Mouse (Mus musculus): ENCODE results near the gene Lrrc75b. TPM values are rescaled to one million over a fixed set of nuclear protein-coding genes. Genes with fewer than 3 reads are reported as not detected.
"Not testable (repeated sequence)": the region's sequence is repeated elsewhere in the genome, so short reads cannot be mapped to it uniquely, and the experiment has no call there.

Lrrc75b gene
- total RNA-seq, 2 experiments from 2014 or later: 9.0 to 9.7 TPM

DNA sequence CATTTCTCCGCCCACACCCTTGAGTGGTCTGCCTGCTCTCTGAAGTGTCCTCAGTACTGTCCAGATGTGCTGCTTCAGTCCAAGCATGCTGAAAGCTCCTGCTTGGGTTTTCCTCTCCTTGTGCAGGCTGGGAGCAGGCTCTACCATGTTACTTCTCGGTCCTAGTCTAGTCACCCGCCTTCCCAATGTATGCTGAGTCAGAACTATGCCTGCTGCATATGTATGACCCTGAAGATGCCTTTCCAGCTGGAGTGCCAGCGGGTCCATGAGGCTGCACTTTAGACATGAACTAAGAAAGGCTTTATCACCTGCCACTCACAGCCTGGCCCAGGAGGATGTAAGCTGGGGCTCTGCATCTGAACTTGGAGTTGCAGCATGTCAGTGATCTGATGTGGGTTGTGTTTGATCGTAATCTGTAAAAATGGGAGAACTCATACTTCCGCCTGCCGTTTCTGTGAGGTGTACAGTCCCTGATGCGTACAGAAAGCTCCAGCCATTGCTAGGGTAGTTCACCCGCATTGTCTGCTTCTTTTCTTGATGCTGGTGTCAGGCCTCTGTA lies 28.5 kb downstream of the Lrrc75b start:
- DNase-seq: no peak

DNA sequence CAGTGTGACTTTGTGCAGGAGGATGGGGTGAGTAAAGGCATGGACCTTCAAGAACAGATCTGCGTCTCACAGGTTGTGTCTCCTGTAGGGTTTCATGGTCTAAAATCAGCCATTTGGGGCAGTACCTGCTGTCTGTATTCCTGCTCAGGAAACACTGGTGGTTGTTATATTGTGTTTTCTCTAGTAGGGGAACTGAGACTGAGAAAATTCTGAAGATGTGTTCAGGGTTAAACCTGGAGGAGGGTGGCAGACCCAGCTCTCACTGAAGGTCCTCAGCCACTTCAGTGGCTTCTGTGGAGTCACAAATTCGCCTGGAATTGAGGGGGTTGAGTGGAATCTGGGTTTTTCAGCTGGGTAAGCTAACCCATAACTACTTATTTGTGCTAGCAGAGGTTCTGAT lies 29.8 kb downstream of the Lrrc75b start:
- no peak for DNase-seq

DNA sequence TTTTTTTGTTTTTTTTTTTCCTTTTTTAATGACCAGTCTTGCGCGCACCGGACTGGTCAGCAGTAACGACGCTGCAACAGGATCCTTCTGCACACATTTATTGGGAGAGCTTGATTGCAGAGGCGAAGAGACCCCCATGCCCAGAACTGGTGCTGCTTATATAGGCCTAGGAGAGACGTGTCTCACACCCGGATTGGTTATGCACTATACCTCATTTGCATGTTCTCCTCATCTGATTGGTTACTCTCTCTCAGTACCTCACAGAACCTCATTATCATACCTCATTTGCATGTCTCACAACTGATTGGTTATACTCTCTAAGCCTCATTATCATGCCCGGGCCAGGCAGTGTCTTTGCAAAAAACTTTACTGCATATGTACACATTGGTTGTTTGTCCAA lies 34.7 kb downstream of the Lrrc75b start:
- not testable (repeated sequence) for DNase-seq

DNA sequence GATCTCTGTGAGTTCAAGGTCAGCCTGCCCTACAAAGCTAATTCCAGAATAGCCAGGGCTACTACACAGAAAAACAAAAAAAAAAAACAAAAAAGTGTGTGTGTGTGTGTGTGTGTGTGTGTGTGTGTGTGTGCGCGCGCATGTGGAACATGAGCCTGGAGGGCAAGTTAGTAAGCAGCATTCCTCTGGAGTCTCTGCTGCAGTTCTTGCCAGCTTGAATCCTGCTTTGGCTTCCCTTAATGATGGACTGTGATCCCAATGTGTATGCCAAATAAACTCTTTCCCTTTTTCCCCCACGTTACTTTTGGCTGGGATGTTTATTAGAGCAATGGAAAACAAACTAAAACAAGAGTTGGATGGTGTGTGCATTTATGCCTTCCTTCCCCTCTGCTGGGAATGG lies 38.5 kb downstream of the Lrrc75b start:
- DNase-seq: no peak

DNA sequence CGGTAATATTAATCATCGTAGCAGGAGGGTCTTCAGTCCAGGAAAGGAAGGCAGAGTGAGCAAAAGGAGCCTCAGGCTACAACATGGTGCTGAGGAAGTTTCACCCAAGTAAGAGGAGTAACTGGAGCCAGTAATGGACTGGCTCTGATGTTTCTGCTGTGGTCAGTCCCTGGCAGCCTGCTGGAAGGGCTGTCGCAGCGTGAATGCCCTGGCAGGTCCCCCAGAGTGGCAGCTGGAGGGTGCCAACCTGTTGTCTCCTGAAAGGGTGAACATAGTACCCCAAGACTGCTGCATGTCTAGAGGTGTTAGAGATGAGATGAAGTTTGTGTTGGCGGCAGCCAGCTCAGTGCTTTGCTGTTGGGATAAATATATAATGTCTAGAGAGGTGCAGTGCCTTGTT lies 39.5 kb downstream of the Lrrc75b start:
- DNase-seq: no peak

DNA sequence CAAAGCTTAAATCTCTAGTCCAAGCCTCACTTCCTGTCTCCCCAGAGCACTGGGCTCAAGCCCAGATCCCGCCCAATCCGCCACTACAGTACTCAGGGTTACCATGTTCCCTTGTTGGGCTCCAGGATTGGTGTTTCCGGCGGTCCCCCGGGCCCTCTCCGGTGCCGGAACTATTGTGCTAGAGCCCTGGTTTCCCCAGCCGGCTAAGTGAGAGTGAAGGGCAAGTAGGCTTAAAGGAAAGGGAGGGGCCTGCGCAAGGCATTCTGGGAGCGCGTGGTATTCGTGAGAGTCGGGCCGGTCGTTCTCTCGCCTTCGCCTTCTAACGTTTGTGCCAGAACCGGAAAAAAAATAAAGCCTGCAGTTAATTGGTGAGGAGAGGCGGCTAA lies 42.4 kb downstream of the Lrrc75b start, which contains the start of gene Gucd1:
Gucd1 (minus strand) TSS at position 215 of the 386 bp plus-strand sequence.
- peak; percentile 98 for DNase-seq

DNA sequence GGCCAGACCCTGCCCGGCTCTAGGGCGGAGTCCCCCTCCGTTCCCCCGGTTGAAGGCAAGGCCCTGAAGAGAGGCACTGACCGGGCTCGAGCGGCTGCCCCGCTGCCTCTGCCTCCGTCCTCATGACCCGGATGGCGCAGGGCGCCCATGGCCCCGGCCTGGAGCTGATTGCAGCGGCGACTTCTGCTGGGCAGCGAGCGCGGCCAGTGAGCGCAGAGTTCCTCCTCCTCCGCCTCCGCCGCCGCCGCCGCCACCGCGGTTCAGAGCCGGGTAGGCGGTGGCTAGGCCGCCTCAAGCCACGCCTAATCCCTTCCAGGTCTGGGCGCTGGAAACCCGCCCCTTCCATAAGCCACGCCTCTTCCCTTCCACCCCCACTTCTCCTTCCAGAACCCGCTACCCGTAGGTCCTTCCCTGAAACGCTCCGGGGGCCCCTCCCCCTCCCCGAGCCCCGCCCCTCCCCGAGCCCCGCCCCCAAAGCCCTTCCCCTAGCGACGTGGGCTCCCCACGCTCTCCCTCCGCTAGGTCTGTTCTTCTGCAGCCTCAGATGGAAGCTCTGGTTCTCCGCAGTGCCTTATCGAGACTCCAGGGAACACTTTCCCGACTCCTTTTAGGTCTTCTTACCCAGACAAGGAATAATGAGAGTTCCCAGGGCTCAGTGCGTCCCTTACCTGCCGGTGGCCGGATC lies 42.9 kb downstream of the Lrrc75b start, which contains the start of gene Snrpd3:
Snrpd3 (plus strand) TSS at position 479 of the 685 bp plus-strand sequence.
- DNase-seq: peak; percentile 90 to 91

DNA sequence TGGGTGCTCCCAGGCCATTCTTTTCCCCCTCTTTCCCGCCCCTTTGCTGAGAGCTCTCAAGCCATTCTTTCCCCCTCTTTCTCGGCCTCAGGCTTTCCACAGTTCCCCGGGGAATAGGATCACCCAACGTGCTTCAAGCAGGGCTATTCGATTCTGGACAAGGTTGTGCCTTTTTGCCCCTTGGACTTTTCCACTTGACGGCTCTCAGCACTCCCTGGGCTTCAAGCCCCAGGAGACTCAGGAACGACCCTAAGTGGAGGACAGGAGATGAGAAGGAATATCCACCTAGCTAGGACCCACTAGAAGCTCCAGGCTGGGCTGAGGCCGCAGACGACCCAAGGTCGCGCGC lies 43.4 kb downstream of the Lrrc75b start:
- no peak for DNase-seq

DNA sequence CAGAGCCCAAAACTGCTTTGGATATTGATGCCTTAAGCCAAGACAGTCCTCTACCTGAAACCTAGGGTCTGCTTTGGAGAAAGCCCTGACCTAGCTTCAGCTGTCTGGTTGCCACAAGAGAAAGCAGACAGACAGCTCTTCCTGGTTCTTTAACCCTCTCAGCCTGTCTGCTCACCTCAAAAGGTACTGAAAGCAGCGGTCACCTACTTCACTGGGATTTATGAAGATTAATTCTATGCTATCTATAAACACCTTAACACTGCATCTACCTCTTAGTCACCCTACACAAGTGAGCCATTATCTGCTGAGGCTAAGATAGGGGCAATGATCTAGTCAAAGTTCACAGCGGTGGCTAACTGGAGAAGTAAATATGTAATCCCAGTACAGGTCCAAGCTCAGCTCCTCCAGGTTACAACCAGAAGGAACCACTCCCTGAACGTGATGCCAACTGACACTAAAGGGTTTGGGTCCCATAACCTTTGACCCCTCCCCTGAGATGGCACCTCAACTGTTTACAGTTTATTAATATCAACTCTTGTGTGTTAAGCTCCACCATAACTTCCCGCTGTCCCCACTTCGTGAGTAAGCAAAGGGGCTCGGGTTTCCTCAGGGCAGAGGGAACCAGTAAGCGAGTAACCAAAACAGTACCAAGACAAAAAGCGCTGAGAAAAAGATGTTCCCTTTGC lies 43.9 kb downstream of the Lrrc75b start:
- DNase-seq: no peak

DNA sequence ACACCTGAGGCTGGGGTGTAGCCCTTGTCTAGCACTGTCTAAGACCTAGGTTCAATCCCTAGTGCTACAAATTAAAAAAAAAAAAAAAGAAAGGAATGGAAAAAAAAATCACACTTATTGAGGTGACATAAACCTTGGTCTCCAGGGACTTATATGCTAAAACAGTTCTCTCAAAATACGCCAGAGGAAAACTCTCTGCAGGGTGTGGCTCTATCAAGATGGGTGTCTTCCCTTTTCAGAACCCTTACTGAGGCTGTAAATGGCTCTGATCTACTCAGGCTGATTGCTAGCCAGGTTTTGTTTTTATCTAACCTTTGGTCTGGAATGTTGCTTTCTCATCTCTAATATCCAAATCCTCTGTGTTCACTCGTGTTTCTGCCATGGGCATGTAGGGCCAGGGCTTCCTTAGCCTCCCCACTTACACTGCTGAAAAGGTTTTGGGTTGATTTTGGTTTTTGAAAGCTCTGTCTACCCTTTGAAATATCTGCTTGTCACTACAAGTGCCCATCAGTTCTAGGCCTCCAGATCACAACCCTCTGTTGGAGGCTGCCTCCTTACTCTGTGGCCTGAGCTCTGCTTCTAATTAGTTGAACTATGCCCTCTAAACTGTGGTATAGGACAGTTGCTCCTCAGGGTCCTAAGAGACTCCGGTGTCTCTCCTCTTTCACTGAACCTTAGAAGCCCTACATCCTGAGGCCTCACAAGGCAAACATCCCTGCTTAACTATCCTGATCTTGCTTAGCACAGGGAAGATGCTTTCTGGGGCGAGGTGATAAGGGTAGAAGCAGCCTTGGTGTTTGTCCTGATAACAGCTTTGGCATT lies 44.7 kb downstream of the Lrrc75b start:
- DNase-seq: no peak

DNA sequence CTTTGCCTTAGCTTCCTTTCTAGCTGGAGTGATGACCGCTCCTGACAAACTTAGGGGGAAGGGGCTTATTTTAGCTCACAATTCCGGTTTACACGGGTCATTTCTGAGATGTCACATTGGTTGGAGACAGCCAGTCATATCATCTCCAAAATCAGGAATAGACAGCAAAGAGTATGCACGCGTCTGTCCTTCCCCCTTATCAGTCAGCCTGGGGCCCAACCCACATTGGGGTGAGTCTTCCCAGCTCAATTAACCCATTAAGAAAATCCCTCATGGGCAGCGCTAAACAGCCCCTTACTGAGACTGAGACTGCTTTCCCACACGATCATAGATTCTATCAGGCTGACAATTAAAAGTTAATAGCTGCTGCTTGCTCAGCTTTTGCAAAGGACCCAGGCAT lies 45.8 kb downstream of the Lrrc75b start:
- DNase-seq: no peak

DNA sequence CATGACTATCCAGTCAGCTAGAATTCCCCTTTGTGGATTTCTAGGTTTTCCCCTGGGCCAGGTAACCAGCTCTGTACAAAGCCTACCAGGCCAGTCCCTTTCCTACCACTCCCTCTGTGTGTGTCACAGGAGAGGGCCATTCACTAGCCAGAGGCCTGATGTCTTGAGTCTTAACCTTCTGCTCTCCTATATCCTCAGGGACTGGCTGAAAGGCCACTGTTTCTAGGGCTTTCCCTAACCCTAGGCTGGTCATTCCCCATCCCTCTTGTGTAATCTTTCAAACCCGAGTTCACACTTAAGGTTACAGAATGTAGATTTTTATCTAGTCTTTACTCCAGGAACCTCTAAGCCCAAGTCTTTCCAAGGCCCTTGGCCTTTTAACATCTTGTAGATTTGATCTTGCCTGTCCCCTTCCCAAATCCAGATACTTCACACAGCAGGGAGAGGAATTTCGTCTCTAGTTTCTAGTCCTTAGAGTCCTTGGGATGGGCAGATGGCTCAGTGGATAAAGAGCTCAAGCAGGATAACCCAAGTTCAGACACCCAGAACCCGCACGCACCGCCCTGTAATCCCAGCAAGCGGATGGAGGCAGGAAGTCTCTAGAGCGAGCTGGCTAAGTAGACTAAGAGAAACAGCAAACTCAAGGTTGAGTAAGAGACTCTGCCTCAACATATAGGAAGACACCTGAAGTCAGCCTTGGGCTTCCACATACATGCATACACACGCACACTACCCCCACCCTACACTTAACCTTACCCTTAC lies 46.6 kb downstream of the Lrrc75b start:
- DNase-seq: no peak

DNA sequence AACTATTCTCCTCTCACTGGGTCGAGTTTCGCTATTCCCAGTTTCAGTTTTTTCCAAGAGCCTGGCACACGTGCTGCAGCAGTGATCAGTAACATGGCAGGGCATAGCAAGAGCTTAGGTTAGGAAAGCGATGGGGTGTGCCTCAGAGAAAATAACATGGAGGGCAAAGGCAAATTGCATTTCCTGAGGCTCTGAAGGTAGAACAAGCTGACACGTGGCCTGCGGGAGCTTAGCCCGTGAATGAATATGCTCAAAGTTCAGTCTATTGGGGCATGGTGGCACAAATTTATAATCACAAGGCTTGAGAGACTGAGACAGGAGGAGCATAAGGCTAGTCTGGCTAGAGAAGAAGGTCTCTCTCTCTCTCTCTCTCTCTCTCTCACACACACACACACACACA lies 47.3 kb downstream of the Lrrc75b start:
- no peak for DNase-seq

DNA sequence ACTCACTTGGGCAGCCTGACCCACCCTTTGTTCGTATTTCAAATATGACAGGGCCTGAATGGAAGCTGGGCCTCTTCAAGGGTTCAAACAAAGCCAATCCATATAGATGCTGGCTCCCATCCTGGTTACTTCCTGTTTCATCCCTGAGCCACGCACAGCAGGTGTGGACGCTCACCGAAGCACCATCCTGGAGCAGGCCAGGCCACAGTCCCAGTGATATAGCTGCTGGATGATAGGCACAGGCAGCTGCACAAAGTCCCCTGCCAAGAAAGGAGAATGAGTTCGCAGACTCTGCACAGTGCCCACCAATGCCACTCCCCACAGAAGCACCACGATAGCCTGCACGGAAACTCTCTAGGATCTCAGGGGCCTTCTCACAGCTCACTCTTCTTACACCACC lies 48.2 kb downstream of the Lrrc75b start:
- no peak for DNase-seq

DNA sequence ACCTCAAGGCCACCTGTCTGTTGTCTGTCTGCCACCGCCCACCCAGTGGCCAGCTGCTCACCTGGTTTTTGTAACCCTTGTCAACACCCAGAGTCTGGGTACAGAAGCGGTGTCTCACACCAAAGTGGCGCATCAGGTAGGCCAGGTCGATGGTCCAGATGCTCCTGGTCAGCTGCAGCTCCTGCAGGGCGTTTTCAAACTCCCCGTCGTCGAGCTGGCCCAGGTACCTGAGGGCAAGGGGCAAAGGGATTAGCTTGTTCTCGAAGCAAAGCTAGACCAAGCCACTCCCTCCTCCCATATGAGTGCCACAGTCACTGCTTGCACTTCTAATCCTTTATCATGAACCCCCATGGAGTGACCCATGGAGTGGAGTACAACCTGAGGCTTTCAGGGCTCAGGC lies 49.1 kb downstream of the Lrrc75b start:
- DNase-seq: no peak

DNA sequence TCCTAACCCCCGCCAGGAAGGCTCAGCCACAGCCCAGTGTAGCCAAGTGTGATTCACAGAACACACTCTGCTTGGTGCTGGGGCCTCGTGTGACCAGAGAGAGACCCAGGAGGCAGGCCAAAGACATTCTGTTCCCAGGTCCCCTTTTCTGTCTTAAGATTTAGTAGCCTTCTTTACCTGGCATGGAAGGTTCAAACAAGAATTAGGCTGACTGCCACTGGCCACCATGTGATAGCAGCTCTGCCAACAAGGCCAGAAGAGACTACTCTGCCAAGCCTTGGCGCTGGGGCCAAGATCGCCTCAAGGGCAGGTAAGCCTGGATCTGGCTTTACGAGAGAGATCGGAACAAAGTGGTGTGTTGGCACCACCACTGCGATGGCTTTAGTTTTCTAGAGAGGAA lies 49.7 kb downstream of the Lrrc75b start:
- no peak for DNase-seq

DNA sequence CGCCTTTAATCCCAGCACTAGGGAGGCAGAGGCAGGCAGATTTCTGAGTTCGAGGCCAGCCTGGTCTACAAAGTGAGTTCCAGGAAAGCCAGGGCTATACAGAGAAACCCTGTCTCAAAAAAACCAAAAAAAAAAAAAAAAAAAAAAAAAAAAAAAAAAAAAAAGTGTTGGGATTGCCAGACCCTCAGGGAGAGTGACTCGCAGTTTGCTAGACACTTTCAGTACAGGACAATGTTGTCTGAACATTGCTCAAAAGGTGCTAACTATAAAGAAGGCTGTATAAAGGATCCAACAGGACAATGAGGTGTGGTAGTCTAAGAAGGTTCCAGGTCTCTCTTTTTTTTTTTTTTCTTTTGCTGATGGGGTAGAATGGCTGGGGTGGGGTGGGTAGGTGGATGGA lies 54.2 kb downstream of the Lrrc75b start:
- DNase-seq: not testable (repeated sequence)

DNA sequence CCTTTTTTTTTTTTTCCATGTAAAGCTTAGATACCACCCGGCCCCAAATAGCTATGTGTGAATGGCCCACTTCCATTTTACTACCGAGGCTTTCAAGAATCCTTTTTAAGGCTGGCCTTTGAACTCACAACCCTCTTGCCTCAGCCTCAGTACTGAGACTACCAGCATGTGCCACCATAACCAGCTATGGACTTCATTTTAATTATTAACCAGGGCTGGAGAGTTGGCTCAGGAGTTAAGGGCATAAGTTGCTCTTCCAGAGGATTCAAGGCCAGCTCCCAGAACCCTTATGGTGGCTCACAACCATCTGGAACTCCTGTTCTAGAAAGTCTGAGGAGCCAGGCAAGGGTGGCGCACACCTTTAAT lies 55.0 kb downstream of the Lrrc75b start:
- no peak for DNase-seq

DNA sequence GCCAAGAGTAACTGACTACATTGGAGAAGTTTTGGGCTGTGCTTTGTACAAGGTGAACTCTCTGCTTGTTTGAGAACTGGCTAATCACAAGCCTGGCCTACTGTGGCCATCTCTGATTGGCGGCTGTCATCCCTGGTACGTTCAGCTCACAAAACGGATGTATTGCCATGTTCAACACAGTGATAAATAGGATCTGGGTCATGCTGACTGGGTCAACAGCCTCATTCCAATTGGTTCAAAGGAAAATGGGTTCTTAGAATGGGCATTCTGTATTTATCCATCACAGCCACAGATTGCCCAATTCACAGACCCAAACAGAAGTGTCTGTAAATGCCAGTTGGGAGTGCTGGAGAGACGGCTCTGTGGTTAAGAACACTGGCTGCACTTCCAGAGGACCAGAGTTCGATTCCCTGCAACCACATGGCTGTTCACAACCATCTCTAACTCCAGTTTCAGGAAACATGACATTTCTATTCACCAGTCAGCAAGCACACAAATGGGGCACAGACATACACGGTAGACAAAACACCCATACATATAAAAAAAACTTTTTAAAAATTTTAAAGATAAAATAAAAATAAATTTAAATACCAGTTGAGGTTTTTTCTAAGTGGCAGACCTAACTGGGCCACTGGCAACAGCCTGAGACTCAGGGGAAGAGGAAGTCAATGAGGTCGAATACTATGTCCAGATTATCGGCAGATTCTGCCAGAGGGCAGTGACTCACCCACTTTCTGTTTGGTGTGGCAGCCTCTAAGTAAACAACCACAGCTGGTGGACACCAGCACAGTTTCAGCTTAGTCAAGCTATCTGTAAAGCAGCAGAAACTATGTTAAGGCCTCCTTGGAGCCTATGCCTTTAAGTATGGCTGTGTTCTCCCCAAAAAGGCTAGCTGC lies 55.6 kb downstream of the Lrrc75b start:
- no peak for DNase-seq

DNA sequence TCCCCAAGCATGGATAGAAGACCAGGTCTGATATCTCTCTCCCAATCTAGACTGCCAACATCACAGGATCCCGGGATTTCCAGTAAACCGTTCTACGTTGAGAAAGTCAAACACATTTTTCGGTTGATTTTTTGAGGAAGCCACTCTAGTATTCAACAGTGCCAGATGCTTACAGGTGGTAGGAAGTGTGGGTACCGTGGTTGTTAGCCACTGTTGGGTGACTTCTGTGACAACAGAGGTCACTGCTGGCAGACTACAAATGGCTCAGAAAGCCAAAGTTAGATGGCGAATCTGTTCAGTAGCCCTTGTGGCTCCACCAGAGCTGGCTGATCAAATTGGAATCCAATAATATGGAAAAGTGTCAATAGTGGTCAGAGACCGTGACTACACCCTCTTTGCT lies 56.4 kb downstream of the Lrrc75b start:
- DNase-seq: no peak

DNA sequence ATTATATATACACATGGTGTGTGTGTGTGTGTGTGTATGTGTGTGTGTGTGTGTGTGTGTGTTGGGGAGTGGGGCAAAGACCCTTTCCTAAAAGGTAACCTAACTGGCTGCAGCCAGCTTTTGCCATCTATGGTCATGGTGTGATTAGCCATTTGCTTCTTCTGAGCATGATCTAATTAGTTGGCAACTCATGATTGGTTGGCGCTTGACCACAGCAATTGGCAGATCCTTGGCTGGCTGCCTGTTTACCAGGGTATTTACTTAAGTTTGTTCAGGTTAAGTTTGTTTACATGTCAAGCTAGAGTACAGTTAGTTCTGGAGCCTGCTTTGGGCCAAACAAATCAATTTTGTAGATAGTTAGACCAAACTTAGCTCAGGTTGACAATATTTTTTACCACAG lies 58.5 kb downstream of the Lrrc75b start:
- no peak for DNase-seq
